Mouse (Mus musculus): ENCODE measurements around the gene Rin3. TPM values are rescaled to one million over a fixed set of nuclear protein-coding genes. Genes with fewer than 3 reads are reported as not detected.

The Rin3 gene
- polyA plus RNA-seq, 1 experiment from 2014 or later = 1.9 TPM

- no peaks in the 10 kb centered on the region for H3K27me3 ChIP-seq (replicated peaks; ENCODE audit: control insufficient read depth, insufficient read depth, low read length)
- H3K4me2 ChIP-seq (ENCODE audit: low read length) = no peak overlapping the region
- 87% methylated on average over 7 of the region's 7 CpGs for WGBS
- no peaks in the 10 kb centered on the region for H3K4me1 ChIP-seq (ENCODE audit: control insufficient read depth, insufficient read depth, low read length)
- no peak for DNase-seq (ENCODE audit: low spot score)
- H3K9ac ChIP-seq (ENCODE audit: low read length) = no peak overlapping the region
- H3K27ac ChIP-seq (ENCODE audit: low read depth, low read length) = no peak overlapping the region
- no peaks in the 10 kb centered on the region for H3K36me3 ChIP-seq (ENCODE audit: control insufficient read depth, insufficient read depth, low read length)
- no peak overlapping the region for H3K4me3 ChIP-seq (ENCODE audit: low read depth, low read length)
- ATAC-seq = no peak
- no peaks in the 10 kb centered on the region for H3K9me3 ChIP-seq (replicated peaks; ENCODE audit: control insufficient read depth, low read length)
These were observed 9.8 kb downstream of the Rin3 start for GRCm38 (mm10) chr12:102292501-102293215.

GRCm38 (mm10) chr12:102294634-102295033, 11.8 kb downstream of the Rin3 start:
- 73% methylated on average over 5 of the region's 5 CpGs for WGBS

GRCm38 (mm10) chr12:102295230-102295629, 12.4 kb downstream of the Rin3 start:
- Histone ChIP-seq H3K36me3 (ENCODE audit: control insufficient read depth, insufficient read depth, low read length) (no peaks in the 10 kb centered on the region), H3K27me3 (replicated peaks; ENCODE audit: control insufficient read depth, insufficient read depth, low read length) (no peaks in the 10 kb centered on the region), H3K9ac (ENCODE audit: low read length) (no peak overlapping the region), H3K4me3 (ENCODE audit: low read depth, low read length) (no peak overlapping the region), H3K27ac (ENCODE audit: low read depth, low read length) (no peak overlapping the region), H3K4me1 (ENCODE audit: control insufficient read depth, insufficient read depth, low read length) (no peaks in the 10 kb centered on the region), H3K4me2 (ENCODE audit: low read length) (no peak overlapping the region), H3K9me3 (replicated peaks; ENCODE audit: control insufficient read depth, low read length) (no peaks in the 10 kb centered on the region)
- 80% methylated on average over 7 of the region's 7 CpGs for WGBS
- DNase-seq (ENCODE audit: low spot score) (no peak), ATAC-seq (peak; percentile 40; the same call in 1 of the 2 replicates)

More at GRCm38 (mm10) chr12:102294634-102295033, 11.8 kb downstream of the Rin3 start:
- no peaks in the 10 kb centered on the region for H3K4me1 ChIP-seq (ENCODE audit: control insufficient read depth, insufficient read depth, low read length)
- no peaks in the 10 kb centered on the region for H3K27me3 ChIP-seq (replicated peaks; ENCODE audit: control insufficient read depth, insufficient read depth, low read length)
- no peak overlapping the region for H3K4me3 ChIP-seq (ENCODE audit: low read depth, low read length)
- H3K27ac ChIP-seq (ENCODE audit: low read depth, low read length) = no peak overlapping the region
- no peak for DNase-seq (ENCODE audit: low spot score)
- H3K9me3 ChIP-seq (replicated peaks; ENCODE audit: control insufficient read depth, low read length) = no peaks in the 10 kb centered on the region
- no peak overlapping the region for H3K4me2 ChIP-seq (ENCODE audit: low read length)
- H3K9ac ChIP-seq (ENCODE audit: low read length) = no peak overlapping the region
- no peak for ATAC-seq
- H3K36me3 ChIP-seq (ENCODE audit: control insufficient read depth, insufficient read depth, low read length) = no peaks in the 10 kb centered on the region

GRCm38 (mm10) chr12:102295662-102296061, 12.8 kb downstream of the Rin3 start:
- no peak for DNase-seq (ENCODE audit: low spot score)
- Histone ChIP-seq H3K27ac (ENCODE audit: low read depth, low read length) (no peak overlapping the region), H3K36me3 (ENCODE audit: control insufficient read depth, insufficient read depth, low read length) (no peaks in the 10 kb centered on the region), H3K4me3 (ENCODE audit: low read depth, low read length) (no peak overlapping the region), H3K9me3 (replicated peaks; ENCODE audit: control insufficient read depth, low read length) (no peaks in the 10 kb centered on the region), H3K4me2 (ENCODE audit: low read length) (no peak overlapping the region), H3K27me3 (replicated peaks; ENCODE audit: control insufficient read depth, insufficient read depth, low read length) (no peaks in the 10 kb centered on the region), H3K9ac (ENCODE audit: low read length) (no peak overlapping the region), H3K4me1 (ENCODE audit: control insufficient read depth, insufficient read depth, low read length) (no peaks in the 10 kb centered on the region)
- 82% methylated on average over 8 of the region's 8 CpGs for WGBS
- no peak for ATAC-seq

GRCm38 (mm10) chr12:102296361-102296760, 13.5 kb downstream of the Rin3 start:
- ATAC-seq (no peak), DNase-seq (ENCODE audit: low spot score) (no peak)
- no peaks in the 10 kb centered on the region for H3K27me3 ChIP-seq (replicated peaks; ENCODE audit: control insufficient read depth, insufficient read depth, low read length)
- WGBS = 80% methylated on average over 1 of the region's 1 CpGs
- no peak overlapping the region for H3K27ac ChIP-seq (ENCODE audit: low read depth, low read length)
- no peak overlapping the region for H3K9ac ChIP-seq (ENCODE audit: low read length)
- H3K4me3 ChIP-seq (ENCODE audit: low read depth, low read length) = no peak overlapping the region
- no peaks in the 10 kb centered on the region for H3K36me3 ChIP-seq (ENCODE audit: control insufficient read depth, insufficient read depth, low read length)
- H3K4me1 ChIP-seq (ENCODE audit: control insufficient read depth, insufficient read depth, low read length) = no peaks in the 10 kb centered on the region
- H3K4me2 ChIP-seq (ENCODE audit: low read length) = no peak overlapping the region
- no peaks in the 10 kb centered on the region for H3K9me3 ChIP-seq (replicated peaks; ENCODE audit: control insufficient read depth, low read length)

- no peak for ATAC-seq
- DNase-seq (ENCODE audit: low spot score) = no peak
- Histone ChIP-seq H3K27me3 (replicated peaks; ENCODE audit: control insufficient read depth, insufficient read depth, low read length) (no peaks in the 10 kb centered on the region), H3K9me3 (replicated peaks; ENCODE audit: control insufficient read depth, low read length) (no peaks in the 10 kb centered on the region), H3K27ac (ENCODE audit: low read depth, low read length) (no peak overlapping the region), H3K36me3 (ENCODE audit: control insufficient read depth, insufficient read depth, low read length) (no peaks in the 10 kb centered on the region), H3K4me1 (ENCODE audit: control insufficient read depth, insufficient read depth, low read length) (no peaks in the 10 kb centered on the region), H3K9ac (ENCODE audit: low read length) (no peak overlapping the region), H3K4me3 (ENCODE audit: low read depth, low read length) (no peak overlapping the region), H3K4me2 (ENCODE audit: low read length) (no peak overlapping the region)
- 86% methylated on average over 4 of the region's 4 CpGs for WGBS
These were observed 14.1 kb downstream of the Rin3 start for GRCm38 (mm10) chr12:102296967-102297366.

- no peak for ATAC-seq
- no peak overlapping the region for H3K27ac ChIP-seq (ENCODE audit: low read depth, low read length)
- no peak overlapping the region for H3K9ac ChIP-seq (ENCODE audit: low read length)
- 76% methylated on average over 5 of the region's 5 CpGs for WGBS
- H3K27me3 ChIP-seq (replicated peaks; ENCODE audit: control insufficient read depth, insufficient read depth, low read length) = no peaks in the 10 kb centered on the region
- H3K9me3 ChIP-seq (replicated peaks; ENCODE audit: control insufficient read depth, low read length) = no peaks in the 10 kb centered on the region
- H3K36me3 ChIP-seq (ENCODE audit: control insufficient read depth, insufficient read depth, low read length) = no peaks in the 10 kb centered on the region
- H3K4me1 ChIP-seq (ENCODE audit: control insufficient read depth, insufficient read depth, low read length) = no peaks in the 10 kb centered on the region
- H3K4me2 ChIP-seq (ENCODE audit: low read length) = no peak overlapping the region
- no peak for DNase-seq (ENCODE audit: low spot score)
- H3K4me3 ChIP-seq (ENCODE audit: low read depth, low read length) = no peak overlapping the region
These were observed 16.4 kb downstream of the Rin3 start for GRCm38 (mm10) chr12:102299209-102299608.

- Histone ChIP-seq H3K4me3 (ENCODE audit: low read depth, low read length) (no peak overlapping the region), H3K9me3 (replicated peaks; ENCODE audit: control insufficient read depth, low read length) (no peaks in the 10 kb centered on the region), H3K36me3 (ENCODE audit: control insufficient read depth, insufficient read depth, low read length) (no peaks in the 10 kb centered on the region), H3K27ac (ENCODE audit: low read depth, low read length) (no peak overlapping the region), H3K4me1 (ENCODE audit: control insufficient read depth, insufficient read depth, low read length) (no peaks in the 10 kb centered on the region), H3K9ac (ENCODE audit: low read length) (no peak overlapping the region), H3K27me3 (replicated peaks; ENCODE audit: control insufficient read depth, insufficient read depth, low read length) (no peaks in the 10 kb centered on the region), H3K4me2 (ENCODE audit: low read length) (no peak overlapping the region)
- WGBS = 71% methylated on average over 1 of the region's 1 CpGs
- ATAC-seq (no peak), DNase-seq (ENCODE audit: low spot score) (no peak)
These were observed 18.7 kb downstream of the Rin3 start for GRCm38 (mm10) chr12:102301585-102301984.

GRCm38 (mm10) chr12:102302322-102302721, 19.5 kb downstream of the Rin3 start:
- no peaks in the 10 kb centered on the region for H3K36me3 ChIP-seq (ENCODE audit: control insufficient read depth, insufficient read depth, low read length)
- no peak overlapping the region for H3K9ac ChIP-seq (ENCODE audit: low read length)
- WGBS = 87% methylated on average over 9 of the region's 9 CpGs
- DNase-seq (ENCODE audit: low spot score) (no peak), ATAC-seq (no peak)
- H3K4me3 ChIP-seq (ENCODE audit: low read depth, low read length) = no peak overlapping the region
- no peak overlapping the region for H3K4me2 ChIP-seq (ENCODE audit: low read length)
- H3K27ac ChIP-seq (ENCODE audit: low read depth, low read length) = no peak overlapping the region
- H3K27me3 ChIP-seq (replicated peaks; ENCODE audit: control insufficient read depth, insufficient read depth, low read length) = no peaks in the 10 kb centered on the region
- no peaks in the 10 kb centered on the region for H3K9me3 ChIP-seq (replicated peaks; ENCODE audit: control insufficient read depth, low read length)
- no peaks in the 10 kb centered on the region for H3K4me1 ChIP-seq (ENCODE audit: control insufficient read depth, insufficient read depth, low read length)
